Mouse (Mus musculus) CD4-positive helper T cell, adult 2 months (primary cell): ENCODE results near the gene Fam120b.

Source experiments
- DNase-seq: peaks from one replicate; pipeline ENCODE4 v3.0.0-alpha.2; 2012; ENCODE audit warnings: low read depth, missing footprints, low spot score

Gene Fam120b

DNA sequence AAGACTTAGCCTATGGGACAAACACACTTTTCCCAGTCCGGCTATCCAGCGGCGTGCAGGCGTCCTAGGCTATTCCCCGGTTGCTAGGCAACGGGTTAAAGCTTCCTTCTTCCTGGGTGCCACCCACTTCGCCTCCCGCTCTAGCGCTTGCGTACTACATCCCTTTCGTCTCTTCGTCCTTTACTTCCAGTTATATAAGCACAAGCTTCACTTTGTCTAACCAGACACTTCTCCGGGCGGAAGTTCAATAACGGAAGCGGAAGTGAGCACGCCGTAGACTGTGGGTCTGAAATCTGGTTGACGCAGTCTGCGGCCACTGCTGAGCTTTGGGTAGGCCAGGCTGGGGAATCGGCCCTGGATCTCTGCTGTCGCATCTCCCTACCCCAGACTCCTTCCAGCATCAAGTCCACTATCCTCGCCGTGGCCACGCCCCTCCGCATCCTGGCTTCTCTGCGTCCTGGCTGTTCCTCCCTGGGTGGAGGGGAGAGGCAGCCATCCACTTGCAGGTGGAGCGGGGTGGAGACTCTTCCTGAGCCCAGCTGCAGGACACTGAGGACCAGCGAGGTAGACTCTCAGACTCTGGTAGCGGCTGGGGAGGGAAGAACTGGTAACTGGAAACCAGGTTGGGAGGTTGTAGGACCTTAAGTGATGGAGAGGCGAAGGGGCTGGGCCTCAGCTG is at the start of gene Fam120b:
Fam120b (plus strand) TSS at position 206 of the 679 bp plus-strand sequence.
- peak; percentile 96 for DNase-seq

- DNase-seq: no peak
These were observed 45.9 kb upstream of the Fam120b start for GRCm38 (mm10) chr17:15350152-15350551.

GRCm38 (mm10) chr17:15352869-15353610 is 43.0 kb upstream of the Fam120b start:
- DNase-seq: no peak

- no peak for DNase-seq
These were observed 42.0 kb upstream of the Fam120b start for GRCm38 (mm10) chr17:15354006-15354405.

GRCm38 (mm10) chr17:15355072-15355471 is 40.9 kb upstream of the Fam120b start:
- DNase-seq: no peak

- no peak for DNase-seq
These were observed 39.5 kb upstream of the Fam120b start for GRCm38 (mm10) chr17:15356526-15356925.

GRCm38 (mm10) chr17:15357071-15357470 is 38.9 kb upstream of the Fam120b start:
- DNase-seq: no peak

DNA sequence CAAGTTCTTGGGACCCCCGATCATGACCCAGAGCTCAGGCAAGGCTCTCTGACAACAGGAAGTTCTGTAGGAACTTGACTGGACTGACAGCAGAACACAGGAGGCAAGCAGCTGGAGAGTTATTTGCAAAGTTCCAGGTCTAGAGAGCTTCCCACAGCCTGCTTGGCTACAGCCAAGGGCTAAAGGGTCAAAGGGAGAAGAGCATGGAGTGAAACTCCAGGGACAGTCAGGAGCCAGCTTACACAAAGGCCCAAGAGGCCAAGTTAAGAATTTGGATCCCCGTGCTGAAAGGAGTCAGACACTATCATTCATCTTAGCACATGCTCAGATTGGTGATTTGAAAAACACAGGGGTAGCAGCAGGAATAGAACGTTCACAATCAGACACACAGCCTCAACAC is 32.3 kb upstream of the Fam120b start:
- no peak for DNase-seq

DNA sequence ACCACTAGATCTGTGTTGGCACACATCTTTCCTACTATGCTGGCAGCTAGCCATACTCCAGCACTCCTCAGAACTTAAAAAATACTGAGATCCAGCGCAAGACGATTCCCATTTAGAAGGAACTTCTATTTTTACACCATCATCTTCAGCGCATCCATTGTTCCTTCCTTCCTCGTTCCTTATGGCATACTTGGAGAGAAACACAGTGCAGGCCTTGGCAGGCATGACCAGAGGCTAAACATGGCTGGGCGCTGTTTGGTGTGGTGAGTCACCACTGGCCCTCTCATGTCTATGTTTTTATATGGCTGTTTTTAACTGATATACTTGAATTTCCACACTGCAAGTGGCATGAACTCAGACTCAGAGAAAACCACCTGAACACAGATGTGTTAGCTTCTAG is 30.4 kb upstream of the Fam120b start:
- DNase-seq: no peak

DNA sequence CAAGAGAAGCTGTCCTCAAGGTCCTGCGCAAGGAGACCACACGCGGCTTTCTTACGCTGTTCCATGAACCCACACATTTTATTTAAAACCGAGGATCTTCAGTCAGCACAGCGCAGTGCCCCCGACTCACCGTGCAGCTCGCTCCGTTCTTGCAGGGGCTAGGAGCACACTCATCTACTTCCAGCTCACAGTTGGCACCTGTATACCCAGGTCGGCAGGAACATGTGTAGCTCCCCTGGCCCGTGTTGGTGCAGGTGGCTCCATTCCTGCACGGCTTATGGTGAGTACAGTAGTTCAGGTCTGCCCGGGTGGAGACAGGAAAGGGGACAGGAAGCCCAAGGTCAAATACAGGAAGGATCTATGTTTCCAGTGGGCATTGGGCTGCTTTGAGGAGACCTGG is 25.6 kb upstream of the Fam120b start:
- DNase-seq: no peak

DNA sequence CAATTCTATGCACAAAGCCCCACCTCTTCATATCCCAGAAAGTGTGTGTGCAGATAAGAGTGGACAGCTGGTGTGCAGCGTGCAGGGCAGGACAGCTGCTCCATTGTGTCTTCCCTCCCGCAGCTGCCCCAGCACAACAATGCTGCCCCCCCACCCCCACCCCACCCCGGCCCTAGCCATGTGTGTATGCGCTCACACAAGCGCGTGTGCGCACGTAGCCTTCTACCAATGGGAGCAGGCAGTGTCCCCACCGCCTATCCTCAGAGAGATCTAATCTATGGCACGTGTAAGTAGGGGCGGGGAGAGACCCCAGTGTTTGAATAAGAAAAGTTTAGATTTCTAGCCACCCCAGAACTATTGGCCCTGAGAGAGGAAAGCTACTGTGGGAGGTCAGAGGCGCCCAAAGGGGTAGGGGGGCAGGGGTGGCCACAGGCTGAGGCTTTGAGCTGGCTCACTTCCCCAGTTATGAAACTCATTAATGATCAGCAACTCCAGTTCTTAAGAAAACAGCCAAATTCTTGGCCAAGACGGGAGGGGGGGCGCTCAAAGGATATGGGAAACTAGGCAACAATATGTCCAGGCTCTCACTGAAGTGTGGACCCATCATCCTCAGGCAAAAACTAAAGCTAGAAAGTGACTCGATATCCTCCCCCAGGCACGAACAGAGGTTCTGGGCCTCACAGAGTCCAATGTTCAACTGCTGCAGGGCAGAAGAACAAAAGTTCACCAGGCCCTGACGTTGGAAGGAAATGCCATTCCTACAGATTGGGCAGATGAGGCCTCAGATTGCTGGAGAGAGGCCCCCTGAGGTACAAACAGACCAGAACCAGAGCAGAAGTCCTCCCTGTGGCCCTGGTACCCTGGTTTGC is 23.8 kb upstream of the Fam120b start:
- DNase-seq: no peak

GRCm38 (mm10) chr17:15372931-15373652 is 22.9 kb upstream of the Fam120b start:
- DNase-seq: no peak

- no peak for DNase-seq
These were observed 21.5 kb upstream of the Fam120b start for GRCm38 (mm10) chr17:15374321-15375141.

DNA sequence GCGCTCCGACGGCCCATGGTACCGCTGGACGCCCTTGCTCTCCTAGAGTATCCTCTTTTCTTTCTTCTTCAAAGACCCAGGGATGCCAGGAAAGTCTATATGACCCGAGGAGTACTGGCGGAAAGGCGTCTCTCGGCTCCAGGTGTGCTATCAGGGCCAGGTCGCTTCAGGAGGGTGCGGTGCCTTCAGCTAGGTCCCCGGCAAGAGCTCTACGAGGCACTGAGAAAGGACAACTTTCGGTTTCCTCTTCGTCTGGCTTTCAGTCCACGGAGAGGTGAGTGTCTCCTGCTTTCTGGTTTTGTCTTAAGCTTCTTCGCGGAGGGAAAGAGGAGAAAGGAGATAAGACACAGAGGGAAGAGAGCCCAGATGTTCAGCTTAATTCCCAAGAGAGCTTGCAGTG is 20.8 kb upstream of the Fam120b start:
- DNase-seq: peak; percentile 25

GRCm38 (mm10) chr17:15375701-15376493 is 20.1 kb upstream of the Fam120b start:
- peak; percentile 24 for DNase-seq

DNA sequence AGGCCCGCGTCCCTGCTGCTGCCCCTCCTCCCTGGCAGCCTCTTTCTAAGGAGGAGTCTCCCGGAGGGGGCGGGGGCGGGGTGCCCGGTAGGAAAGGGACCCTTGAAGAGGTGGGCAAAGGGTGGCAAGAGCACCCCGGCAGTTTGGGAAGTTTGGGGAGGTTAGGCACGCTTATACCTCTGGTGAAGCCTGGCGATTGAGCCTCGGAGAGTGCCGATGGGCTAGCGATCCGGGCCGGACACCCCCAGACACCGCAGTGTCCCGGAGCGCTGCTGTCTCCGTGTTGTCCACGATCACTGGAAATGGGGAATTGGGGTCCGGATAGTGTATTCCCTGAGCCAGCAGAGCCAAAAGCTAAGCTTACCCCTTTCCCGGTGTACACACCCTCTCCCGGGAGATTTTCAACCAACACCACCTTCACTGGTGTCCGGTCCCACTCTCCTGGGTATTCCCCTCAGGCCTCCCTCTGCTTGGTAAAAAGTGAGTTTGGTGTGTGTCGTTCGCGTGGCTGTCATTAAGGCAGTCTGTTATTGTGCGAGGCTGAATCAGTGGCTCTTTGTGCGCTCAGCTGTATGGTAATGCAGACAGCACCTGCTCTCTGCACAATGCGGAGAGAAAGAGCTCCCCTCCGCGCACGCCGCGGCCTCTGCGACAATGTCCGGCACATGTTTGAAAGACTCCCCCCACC is 19.4 kb upstream of the Fam120b start, which contains the start of gene Dll1:
Dll1 (minus strand) TSS at position 379 of the 688 bp plus-strand sequence.
- no peak for DNase-seq

- DNase-seq: no peak
These were observed 18.1 kb upstream of the Fam120b start for GRCm38 (mm10) chr17:15377901-15378300.

DNA sequence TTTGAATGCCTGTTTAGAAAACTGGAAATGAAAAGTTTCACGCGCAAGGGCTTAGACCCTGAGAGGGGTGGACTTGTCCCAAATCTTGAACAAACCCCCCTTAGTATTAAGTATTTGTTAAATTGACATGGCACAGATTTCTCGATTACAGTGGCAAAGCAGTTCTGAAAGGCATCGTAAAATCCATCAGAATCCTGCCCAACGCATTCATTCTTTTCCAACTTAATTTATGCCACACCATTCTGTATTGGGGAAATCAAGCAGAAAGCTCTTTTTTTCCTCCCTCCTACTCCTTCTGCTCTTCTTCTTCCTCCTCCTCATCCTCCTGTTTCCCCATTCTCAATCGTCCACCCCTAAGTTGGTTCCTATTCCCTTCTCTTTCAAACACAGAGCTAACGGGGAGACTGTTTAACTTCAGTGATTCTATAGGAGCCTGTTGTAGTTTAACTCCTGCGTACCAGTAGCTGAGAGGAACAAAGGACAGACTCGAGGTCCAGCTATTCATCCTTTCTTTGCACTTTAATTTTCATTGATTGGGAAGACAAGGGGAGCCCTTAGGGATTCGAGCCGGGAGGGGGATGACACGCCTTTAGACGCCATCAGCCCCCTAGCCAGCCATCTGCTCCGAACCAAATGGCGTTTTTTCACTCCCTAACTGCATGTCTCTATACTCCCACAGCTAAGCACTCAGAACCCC is 17.4 kb upstream of the Fam120b start:
- DNase-seq: no peak
